Mouse (Mus musculus): ENCODE data around the gene Unc93b1.

Unc93b1 gene

DNA sequence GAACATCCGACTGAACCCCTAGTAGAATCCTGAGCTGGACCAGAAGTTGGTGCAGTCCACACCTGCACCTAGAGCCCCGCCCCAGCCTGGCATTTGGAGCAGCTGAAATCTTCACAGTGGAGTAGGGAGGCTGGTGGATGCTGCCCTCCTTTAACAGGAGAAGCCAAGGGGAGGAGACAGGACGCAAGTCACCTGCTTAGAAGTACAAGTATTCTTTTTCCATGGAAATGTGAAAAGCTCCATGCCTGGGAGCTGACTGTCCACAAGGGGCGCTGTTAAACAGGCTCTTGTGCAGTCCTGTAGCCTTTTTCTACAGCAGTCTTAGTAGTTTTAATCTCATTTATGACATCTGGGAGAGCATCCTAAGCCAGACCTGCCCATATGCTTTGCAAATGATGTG, 53.8 kb downstream of the Unc93b1 start:
- DNase-seq: no peak

DNA sequence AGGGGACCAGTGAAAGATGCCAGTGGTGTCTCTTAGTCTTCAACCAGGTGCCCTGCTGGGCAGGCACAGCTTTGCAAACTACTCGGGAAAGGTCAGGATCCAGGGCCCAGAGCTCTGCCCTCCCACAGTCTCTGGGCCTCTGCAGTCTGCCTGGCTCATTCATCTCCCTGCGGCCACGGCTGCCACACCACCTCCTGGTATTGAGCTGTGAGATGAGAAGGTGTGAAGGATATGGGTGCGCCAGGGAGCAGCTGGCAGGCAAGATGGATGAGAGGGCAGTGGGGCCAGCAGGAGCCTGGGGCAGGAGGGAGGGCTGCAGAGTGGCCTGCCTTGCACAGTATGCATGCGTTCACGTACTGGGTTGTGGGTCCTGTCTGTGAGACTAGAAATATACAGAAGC, 55.8 kb downstream of the Unc93b1 start:
- no peak for DNase-seq

- DNase-seq: no peak
These were observed 56.6 kb downstream of the Unc93b1 start for GRCm38 (mm10) chr19:3991562-3991961.

DNA sequence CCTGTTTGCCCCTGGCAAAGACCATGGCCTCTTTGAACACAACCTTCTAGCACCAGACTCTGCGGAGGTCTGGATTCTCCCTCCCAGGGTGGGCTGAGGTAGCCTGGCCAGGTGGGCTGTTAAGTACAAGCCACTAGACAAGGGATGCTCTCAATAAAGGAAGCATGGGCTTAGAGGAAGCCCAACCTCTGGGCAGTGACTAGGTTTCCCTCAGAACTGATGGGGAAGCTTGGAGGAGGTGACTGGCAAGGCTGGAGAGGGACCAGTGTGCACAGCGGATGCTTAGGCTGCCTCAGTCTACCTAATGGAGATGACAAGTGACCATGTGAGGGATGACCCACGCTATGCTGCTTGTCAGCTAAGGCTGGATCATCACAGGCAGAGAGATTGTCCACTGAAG, 57.0 kb downstream of the Unc93b1 start:
- no peak for DNase-seq

- DNase-seq: no peak
These were observed 57.4 kb downstream of the Unc93b1 start, which contains the start of gene Tbx10 for GRCm38 (mm10) chr19:3992416-3992815. Tbx10 (plus strand) TSS chr19:3992752.

- DNase-seq: no peak
These were observed 59.9 kb downstream of the Unc93b1 start for GRCm38 (mm10) chr19:3994932-3995331.

DNA sequence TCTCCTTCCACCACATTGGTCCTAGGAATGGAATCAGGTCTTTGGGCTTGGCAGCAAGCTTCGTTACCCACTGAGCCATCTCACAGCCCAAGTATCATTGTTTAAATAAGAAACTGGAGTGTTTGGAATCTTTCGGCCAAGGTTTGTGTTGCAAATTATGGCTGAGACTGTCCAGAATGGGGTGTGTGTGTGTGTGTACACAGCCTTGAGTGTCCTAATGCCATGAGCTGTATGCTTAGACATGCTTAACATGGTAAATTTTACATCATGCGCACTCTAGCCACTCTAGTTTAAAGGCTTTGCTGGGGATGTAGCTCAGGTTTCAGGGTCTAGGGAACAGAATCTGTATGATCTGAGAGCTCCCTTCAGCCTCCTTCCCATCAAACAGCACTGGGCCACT, 60.5 kb downstream of the Unc93b1 start:
- DNase-seq: no peak

DNA sequence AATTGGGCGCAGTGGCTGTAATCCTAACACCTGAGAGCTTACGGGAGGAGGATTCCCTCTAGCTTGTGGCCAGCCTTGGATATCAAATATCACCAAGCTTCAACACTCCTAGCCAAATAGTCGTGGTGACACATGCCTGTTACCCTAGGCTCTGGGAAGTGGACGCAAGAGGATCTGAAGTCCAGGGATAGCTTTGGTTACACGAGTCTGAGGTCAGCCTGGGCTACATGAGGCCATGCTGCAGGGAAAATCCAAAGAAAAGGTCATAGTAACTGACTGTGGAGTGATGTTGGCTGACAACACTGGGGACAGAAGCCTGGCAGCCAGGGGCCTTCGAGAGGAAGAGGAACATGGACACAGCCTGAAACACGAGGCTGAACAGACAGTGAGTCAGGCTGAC, 61.1 kb downstream of the Unc93b1 start:
- DNase-seq: no peak

GRCm38 (mm10) chr19:3996747-3997146, 61.8 kb downstream of the Unc93b1 start:
- DNase-seq: no peak

- no peak for DNase-seq
These were observed 62.2 kb downstream of the Unc93b1 start for GRCm38 (mm10) chr19:3997231-3997630.

DNA sequence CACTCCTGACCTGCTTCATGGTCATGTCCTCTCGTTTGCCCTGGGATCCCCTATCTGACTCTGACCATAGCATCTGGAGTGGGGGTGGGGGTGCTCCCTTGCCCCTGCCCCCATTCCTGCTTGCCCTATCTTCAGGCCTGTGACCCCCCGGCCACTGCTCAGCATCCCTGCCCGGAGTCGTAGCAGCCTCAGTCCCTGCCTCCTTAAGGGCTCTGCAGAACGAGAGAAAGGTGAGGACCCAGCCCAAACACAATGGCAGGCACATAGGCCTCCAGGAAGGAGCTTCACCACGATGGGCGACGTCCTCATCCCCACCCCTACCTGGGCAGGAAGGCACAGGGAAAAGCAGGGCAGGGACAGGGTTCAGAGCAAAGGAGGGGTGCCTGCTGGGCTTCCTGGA, 63.3 kb downstream of the Unc93b1 start:
- no peak for DNase-seq
